Comparison of ENCODE assay signal across 17 mouse cellular contexts in genomic region chr12:119099736-119100135, GRCm38 (mm10).
"Had no signal": no experiment of that assay in that cellular context is flagged by ENCODE, and none has a peak within 500 bp of the region (broad histone marks: within the 10 kb centered on the region; RNA-seq: fewer than 3 reads in every experiment).

No protein-coding gene starts in this region.

- H3K36me3 ChIP-seq: limb, embryonic 15.5 days; liver, embryonic 12.5 days; neural tube, embryonic 13.5 days; stomach, embryonic 15.5 days had no signal

- H3K4me2 ChIP-seq: limb, embryonic 15.5 days; liver, embryonic 12.5 days; midbrain, embryonic 11.5 days; neural tube, embryonic 13.5 days; stomach, embryonic 15.5 days had no signal

- ATAC-seq: liver, embryonic 12.5 days; midbrain, embryonic 16.5 days had no signal

- H3K27ac ChIP-seq: kidney, postnatal 0 days; limb, embryonic 15.5 days; liver, embryonic 12.5 days; macrophage; neural tube, embryonic 13.5 days; stomach, embryonic 15.5 days had no signal

- H3K4me1 ChIP-seq: limb, embryonic 15.5 days; liver, embryonic 12.5 days; megakaryocyte, embryonic 14.5 days; neural tube, embryonic 13.5 days; stomach, embryonic 15.5 days had no signal

- H3K9me3 ChIP-seq: limb, embryonic 15.5 days; liver, embryonic 12.5 days; megakaryocyte, embryonic 14.5 days; neural tube, embryonic 13.5 days; stomach, embryonic 15.5 days had no signal

- H3K27me3 ChIP-seq: limb, embryonic 15.5 days; liver, embryonic 12.5 days; megakaryocyte, embryonic 14.5 days; neural tube, embryonic 13.5 days; stomach, embryonic 15.5 days had no signal

- H3K9ac ChIP-seq: limb, embryonic 15.5 days; liver, embryonic 12.5 days; neural tube, embryonic 13.5 days; stomach, embryonic 15.5 days had no signal

- H3K4me3 ChIP-seq: limb, embryonic 15.5 days; liver, embryonic 12.5 days; megakaryocyte, embryonic 14.5 days; neural tube, embryonic 13.5 days; stomach, embryonic 15.5 days had no signal

- DNase-seq: kidney, adult 9 months; kidney, postnatal 36 days; layer of hippocampus, adult 9-11 months; layer of hippocampus, postnatal 36 days; retina, postnatal 1 day; right cerebral cortex, postnatal 14 days; thymus, adult 2 months; thymus, postnatal 25 days had no signal
